Mouse (Mus musculus) mammary gland, adult 2 months (tissue): ENCODE data around the gene Twnk. TPM values are rescaled to one million over a fixed set of nuclear protein-coding genes. Genes with fewer than 3 reads are reported as not detected.

Experiments
- polyA plus RNA-seq: library from polyadenylated mRNA; depleted of rRNA; stranded (reverse); fragments of >200 nt; gene quantifications from 2 replicates; pipeline ENCODE4 v1.2.3, GENCODE M21; 2012; ENCODE audit warnings: low replicate concordance; rRNA removed

Gene Twnk
- polyA plus RNA-seq, result 7.1 and 15.0 TPM in 2 replicates

DNA sequence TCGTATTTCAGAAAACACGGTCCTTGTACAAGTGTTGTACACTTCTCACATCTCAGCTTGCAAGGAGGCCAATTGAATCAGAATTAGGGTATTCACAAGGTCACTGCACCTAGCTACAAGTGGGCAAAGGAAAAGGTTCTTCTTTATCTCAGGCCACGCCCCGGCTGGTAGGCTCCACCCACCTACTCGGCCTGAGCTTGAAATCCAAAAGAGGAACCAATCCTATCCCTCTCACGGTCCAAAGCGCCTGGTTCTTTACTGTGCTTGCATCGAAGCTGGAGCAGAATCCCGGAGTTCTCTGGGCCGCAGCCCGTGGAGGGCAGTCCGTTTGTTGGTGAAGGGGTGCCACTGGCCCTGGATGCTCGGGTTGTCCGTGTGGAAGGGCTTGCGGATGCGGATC, at the start of gene Twnk:
Gene Twnk, plus strand, starts transcription at position 220 of the 400 bp plus-strand sequence.

DNA sequence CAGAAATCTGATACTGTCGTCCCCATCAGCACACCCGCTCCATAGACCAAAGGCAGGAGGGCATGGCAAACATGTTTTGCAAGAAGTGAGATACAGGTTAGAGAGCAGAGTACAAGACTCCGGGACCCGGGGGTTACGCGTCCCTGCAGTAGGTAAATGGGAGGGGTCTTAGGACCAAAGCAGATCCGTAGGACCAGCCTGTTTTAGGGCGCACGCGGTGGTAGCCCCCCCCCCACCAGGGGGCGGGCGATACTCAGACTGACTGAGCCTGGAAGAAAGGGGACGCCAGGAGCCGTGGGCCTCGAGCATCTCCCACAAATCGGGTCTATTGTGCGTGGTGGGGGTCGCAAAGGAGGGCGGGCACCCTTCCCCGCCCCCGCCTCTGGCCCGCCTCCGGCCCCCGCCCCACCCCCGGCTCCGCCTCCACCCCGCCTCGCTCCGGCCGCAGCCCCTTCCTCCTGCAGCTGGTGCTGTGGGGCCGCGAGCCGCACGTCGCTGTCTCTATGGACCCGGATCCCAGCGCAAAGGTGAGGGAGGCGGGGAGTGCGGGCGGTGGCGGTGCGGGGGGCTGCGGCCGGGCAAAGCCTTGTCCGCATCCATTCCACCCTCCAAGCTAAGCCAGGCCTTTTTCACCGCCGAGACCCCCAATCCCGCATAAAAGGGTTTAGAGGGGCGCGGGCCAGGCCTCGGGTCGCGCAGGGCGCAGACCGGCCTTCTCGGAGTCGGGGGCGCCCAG, 16.5 kb upstream of the Twnk start, which contains the start of gene Sema4g:
Gene Sema4g, plus strand, starts transcription at position 271 of the 736 bp plus-strand sequence.

DNA sequence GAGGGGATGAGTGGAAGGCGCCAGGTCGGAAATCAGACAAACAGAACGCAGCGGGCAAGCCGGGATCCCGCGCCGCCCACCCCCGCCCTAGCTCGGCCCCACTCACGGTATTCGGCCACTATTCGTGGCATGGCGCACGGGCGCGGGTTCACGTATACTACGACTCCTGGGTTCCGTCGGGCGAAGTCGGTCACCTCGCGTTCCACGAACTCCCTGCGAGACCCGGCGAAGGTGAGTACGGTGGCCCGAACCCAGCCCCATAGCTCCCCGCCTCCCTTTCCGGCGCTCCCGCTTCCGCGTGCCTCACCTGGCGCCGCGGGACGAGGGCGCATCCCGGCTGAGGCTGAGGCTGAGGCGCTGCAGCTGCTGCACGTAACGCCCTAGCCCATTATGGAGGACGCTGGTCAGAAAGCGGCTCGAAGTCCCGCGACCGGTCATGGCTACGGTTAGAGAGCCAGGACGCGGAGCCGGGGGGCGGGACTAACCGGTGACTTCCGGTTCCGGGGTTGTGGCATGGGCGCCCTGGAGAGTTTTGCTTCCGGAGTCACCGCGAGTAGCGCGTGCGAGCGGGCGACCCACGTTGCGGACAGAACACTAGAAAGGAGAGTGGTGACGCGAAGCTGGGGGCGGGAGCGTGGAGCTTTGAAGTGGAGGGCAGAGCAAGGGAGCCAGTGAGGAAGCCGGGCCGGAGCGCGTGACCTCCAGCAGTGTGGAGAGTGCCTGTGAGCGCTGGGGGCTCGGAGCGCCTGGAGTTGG, 672 bp downstream of the Twnk start, which contains the start of gene Mrpl43:
Gene Mrpl43, minus strand, starts transcription at position 486 of the 756 bp plus-strand sequence.

DNA sequence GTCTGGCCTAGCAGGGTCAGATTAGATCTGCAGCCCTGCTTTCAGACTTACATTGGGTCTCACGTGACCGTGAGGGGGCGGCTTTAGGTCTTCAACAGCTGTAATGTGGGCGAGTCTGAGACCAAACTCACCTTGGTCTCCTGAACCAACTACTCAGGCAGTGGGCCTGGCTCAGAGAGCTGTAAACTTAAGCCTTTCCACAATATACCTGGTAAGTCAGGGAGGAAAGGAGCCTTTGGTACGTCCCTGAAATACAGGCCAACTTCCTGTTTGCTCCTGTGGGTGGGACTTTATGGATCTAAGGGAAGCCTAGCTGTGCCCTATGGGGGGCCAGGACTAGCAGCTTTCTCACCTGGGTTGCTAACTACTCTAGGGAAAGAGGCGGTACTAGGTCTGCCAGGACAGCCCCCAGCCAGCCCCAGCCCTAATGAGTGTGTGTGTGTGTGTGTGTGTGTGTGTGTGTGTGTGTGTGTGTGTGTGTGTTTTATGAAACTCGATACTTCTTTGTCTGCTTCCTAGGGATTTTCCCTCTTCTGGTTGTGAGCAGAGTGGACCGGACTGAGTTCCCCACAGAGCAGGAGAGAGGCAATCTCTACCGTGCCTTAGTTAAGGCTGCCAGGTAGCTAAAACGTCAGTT, 9.0 kb downstream of the Twnk start, which contains the start of gene Lzts2:
Gene Lzts2, plus strand, starts transcription at position 80 of the 637 bp plus-strand sequence.

DNA sequence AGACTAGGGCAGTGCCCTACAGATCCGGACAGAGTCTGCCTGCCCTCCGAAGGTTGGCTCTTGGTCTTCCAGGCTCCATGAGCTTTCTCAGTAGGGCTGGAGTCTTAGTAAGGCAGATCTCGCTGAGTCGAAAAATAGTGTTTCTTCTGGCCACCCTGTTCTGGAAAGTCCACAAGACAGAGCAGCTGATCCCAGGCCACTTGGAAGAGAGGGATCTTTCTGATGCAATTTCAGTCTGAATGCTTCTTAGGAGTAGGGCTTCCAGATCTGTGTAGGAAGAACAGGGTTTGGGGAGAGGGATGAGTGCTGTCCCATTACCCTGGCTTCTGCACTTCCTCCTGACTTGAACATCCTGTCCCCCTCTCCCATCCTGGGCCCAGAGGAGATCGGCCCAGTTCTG, 40.2 kb downstream of the Twnk start, which contains the start of gene Pdzd7:
Gene Pdzd7, minus strand, starts transcription at position 67 of the 400 bp plus-strand sequence.

DNA sequence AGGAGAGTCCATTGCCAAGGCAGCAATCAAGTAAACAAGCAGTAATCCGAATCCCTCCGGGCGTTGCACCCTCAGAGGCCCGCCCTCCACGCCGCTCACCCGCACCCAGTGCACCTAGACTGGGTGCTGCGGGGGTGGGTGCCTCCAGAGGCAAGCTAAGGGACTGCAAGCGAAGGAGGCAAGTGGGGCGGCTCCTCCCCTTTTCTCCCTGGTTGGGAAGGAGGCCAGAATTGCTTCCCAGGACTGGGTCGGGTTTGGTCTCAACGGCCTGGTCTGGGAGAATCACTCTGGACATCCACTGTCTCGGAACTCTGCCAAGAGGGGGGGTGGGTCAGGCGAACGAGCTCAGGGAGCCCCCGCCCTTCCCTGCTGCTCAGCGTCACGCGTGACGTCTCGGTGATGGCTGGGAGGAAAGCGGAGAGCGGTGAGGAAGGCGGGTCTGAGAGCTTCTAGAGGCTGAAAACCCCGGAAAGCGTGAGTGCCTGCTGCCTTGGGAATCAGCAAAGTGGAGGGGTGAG, 42.0 kb downstream of the Twnk start, which contains the start of gene Sfxn3:
Gene Sfxn3, plus strand, starts transcription at position 87 of the 518 bp plus-strand sequence.

Other genes with a start within 250 kb of the Twnk start
- gene Pax2, start 249.6 kb upstream of the Twnk start, polyA plus RNA-seq, result not detected in 2 replicates
- gene Slf2, start 74.5 kb upstream of the Twnk start, polyA plus RNA-seq, result 27.0 and 109 TPM in 2 replicates
- gene Sema4g, start 16.6 kb upstream of the Twnk start, polyA plus RNA-seq, result 6.9 and 7.6 TPM in 2 replicates
- gene Mrpl43, start 779 bp downstream of the Twnk start, polyA plus RNA-seq, result 67.3 and 149 TPM in 2 replicates
- 111 and 227 TPM in 2 replicates for gene Lzts2, start 8.8 kb downstream of the Twnk start, polyA plus RNA-seq
- gene Pdzd7, start 40.1 kb downstream of the Twnk start, polyA plus RNA-seq, result 0.55 and 4.3 TPM in 2 replicates
- gene Sfxn3, start 41.8 kb downstream of the Twnk start, polyA plus RNA-seq, result 41.9 and 58.2 TPM in 2 replicates
- 3.9 and 5.0 TPM in 2 replicates for gene Kazald1, start 69.6 kb downstream of the Twnk start, polyA plus RNA-seq
- 0.06 and 0.13 TPM in 2 replicates for gene Tlx1, start 145.0 kb downstream of the Twnk start, polyA plus RNA-seq
- 0.11 and 2.2 TPM in 2 replicates for gene Lbx1, start 230.1 kb downstream of the Twnk start, polyA plus RNA-seq